20 mouse cellular contexts compared by ENCODE assay signal in the genomic region with DNA sequence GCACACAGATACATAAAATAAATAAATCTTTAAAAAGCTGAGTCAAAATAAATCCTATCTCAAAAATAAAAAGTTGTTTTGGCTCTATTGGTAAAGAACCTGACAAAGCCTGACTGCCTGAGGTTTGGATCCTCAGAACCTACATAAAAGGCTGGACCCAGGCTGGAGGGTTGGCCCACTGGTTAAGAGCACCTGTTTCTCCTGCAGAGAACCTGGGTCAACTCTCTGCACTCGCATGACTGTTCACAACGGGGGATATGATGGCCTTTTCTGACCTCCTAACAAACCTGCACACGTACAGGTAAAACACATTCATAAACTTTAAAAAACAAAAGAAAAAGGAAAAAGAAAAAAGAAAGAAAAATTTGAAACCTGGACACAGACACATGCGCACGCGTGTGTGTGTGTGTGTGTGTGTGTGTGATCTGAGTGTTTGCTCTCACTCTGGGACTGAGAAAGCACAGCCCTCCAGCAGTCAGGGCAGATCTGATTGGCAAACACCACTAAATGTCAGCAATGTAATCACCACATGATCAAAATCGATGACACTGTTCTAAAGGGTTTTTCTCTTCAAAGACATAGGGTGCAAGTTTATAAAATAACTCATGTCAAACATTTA. TPM values are rescaled to one million over a fixed set of nuclear protein-coding genes. Genes with fewer than 3 reads are reported as not detected.
DNase-seq lines count a peak whose midpoint lies in the region; ATAC-seq lines count a peak whose summit lies in the region.
"Not testable (repeated sequence)": the region's sequence is repeated elsewhere in the genome, so short reads cannot be mapped to it uniquely, and the experiment has no call there.
"Had no signal": no experiment of that assay in that cellular context is flagged by ENCODE, and none has a peak within 500 bp of the region (broad histone marks: within the 10 kb centered on the region; RNA-seq: fewer than 3 reads in every experiment).

No protein-coding gene starts in this region.

- DNase-seq in R1 (ENCODE audit: low read depth, low spot score) = peak; percentile 36
- peak; percentile 14 for DNase-seq in forebrain, embryonic 10.5 days (ENCODE audit: extremely low spot score, low spot score)
- DNase-seq in gastrocnemius, postnatal 14 days = peak; percentile 22
- DNase-seq in heart, embryonic 10.5 days (ENCODE audit: low spot score) = peak; percentile 68
- peak; percentile 25 for DNase-seq in liver, embryonic 11.5 days (ENCODE audit: low spot score)
- peak; percentile 6 for DNase-seq in neural tube, embryonic 11.5 days (ENCODE audit: low spot score)
- peak; percentile 67 for DNase-seq in testis, postnatal 10 days (ENCODE audit: low spot score)
- peak; percentile 7 for DNase-seq in yolk sac, embryonic 10.5 days (ENCODE audit: low spot score)

- H3K27ac ChIP-seq in forebrain, embryonic 10.5 days; heart, embryonic 10.5 days; liver, embryonic 11.5 days (ENCODE audit: low read depth, low read length); neural tube, embryonic 11.5 days (ENCODE audit: low read depth, low read length): not testable (repeated sequence)

- not testable (repeated sequence) for H3K9ac ChIP-seq in liver, embryonic 11.5 days (ENCODE audit: low read depth, low read length); neural tube, embryonic 11.5 days (ENCODE audit: low read length)

- not testable (repeated sequence) for H3K4me1 ChIP-seq in forebrain, embryonic 10.5 days; heart, embryonic 10.5 days; liver, embryonic 11.5 days (replicated peaks; ENCODE audit: control insufficient read depth, insufficient read depth, low read length); neural tube, embryonic 11.5 days (ENCODE audit: control insufficient read depth, insufficient read depth, low read length)

- ATAC-seq in liver, embryonic 11.5 days (replicated peaks; ENCODE audit: low FRiP score); neural tube, embryonic 11.5 days (ENCODE audit: insufficient read depth, low FRiP score, low TSS enrichment): not testable (repeated sequence)

- 73% methylated on average over 7 of the region's 7 CpGs for WGBS in forebrain, embryonic 10.5 days
- 67% methylated on average over 7 of the region's 7 CpGs for WGBS in heart, embryonic 10.5 days
- 66% methylated on average over 7 of the region's 7 CpGs for WGBS in liver, embryonic 11.5 days
- WGBS in neural tube, embryonic 11.5 days = 77% methylated on average over 7 of the region's 7 CpGs

- H3K4me2 ChIP-seq in liver, embryonic 11.5 days; neural tube, embryonic 11.5 days (ENCODE audit: low read depth): not testable (repeated sequence)

- intact Hi-C loops in gastrocnemius, postnatal 14 days (cut with DNase I; ENCODE audit: low total_unique reads) = not testable (repeated sequence)

- not testable (repeated sequence) for H3K36me3 ChIP-seq in forebrain, embryonic 10.5 days (replicated peaks); heart, embryonic 10.5 days; liver, embryonic 11.5 days (ENCODE audit: control insufficient read depth, insufficient read depth, low read length); neural tube, embryonic 11.5 days (ENCODE audit: control insufficient read depth, insufficient read depth, low read length)

- H3K27me3 ChIP-seq in forebrain, embryonic 10.5 days (ENCODE audit: poor library complexity, severe bottlenecking); heart, embryonic 10.5 days (ENCODE audit: insufficient read depth, poor library complexity, severe bottlenecking); liver, embryonic 11.5 days (replicated peaks; ENCODE audit: control insufficient read depth, insufficient read depth, low read length); neural tube, embryonic 11.5 days (ENCODE audit: control insufficient read depth, insufficient read depth, low read length): not testable (repeated sequence)

- H3K9me3 ChIP-seq in forebrain, embryonic 10.5 days = peaks cover 81% of the 10 kb centered on the region
- H3K9me3 ChIP-seq in heart, embryonic 10.5 days = peaks cover 69% of the 10 kb centered on the region
- H3K9me3 ChIP-seq in liver, embryonic 11.5 days (ENCODE audit: control insufficient read depth, low read length) = peaks cover 55% of the 10 kb centered on the region
- peaks cover 47% of the 10 kb centered on the region for H3K9me3 ChIP-seq in neural tube, embryonic 11.5 days (ENCODE audit: control insufficient read depth, low read length)

- H3K4me3 ChIP-seq in forebrain, embryonic 10.5 days; heart, embryonic 10.5 days; liver, embryonic 11.5 days (ENCODE audit: low read depth, low read length); neural tube, embryonic 11.5 days (ENCODE audit: low read depth, low read length): not testable (repeated sequence)

RNA-seq across cellular contexts. Expression of gene Zfp978, which starts 21.4 kb away (rescaled TPM):
- 0.30 TPM in 1 of 2 replicates, not detected in the other for polyA plus RNA-seq in forebrain, embryonic 10.5 days (2016; fragmentation: Nextera tagmentation; extraction: Ambion mirVana)
- not detected for total RNA-seq in gastrocnemius, postnatal 14 days (2021)
- polyA plus RNA-seq in heart, embryonic 10.5 days (2016; fragmentation: Nextera tagmentation; extraction: Ambion mirVana) = 0.14 and 0.26 TPM in 2 replicates
- polyA plus RNA-seq in liver, embryonic 11.5 days (2014; fragmentation: Nextera tagmentation; extraction: Ambion mirVana) = 0.37 and 0.55 TPM in 2 replicates
- polyA plus RNA-seq in neural tube, embryonic 11.5 days (2014; fragmentation: Nextera tagmentation; extraction: Ambion mirVana) = 0.28 TPM in 1 of 2 replicates, not detected in the other
- total RNA-seq: forebrain, postnatal 0 days; gastrocnemius, adult 18-20 months; granulocyte monocyte progenitor cell, adult 5-6 weeks had no signal
- polyA plus RNA-seq: brain, embryonic 14.5 days; embryonic facial prominence, embryonic 12.5 days; forebrain, embryonic 13.5 days; forebrain, postnatal 0 days; heart, embryonic 14.5 days; hindbrain, embryonic 12.5 days; hindbrain, embryonic 16.5 days; inflammation-experienced regulatory T-cells, adult 6 months had no signal

RNA-seq across cellular contexts. Expression of gene Zfp988, which starts 34.2 kb away (rescaled TPM):
- polyA plus RNA-seq in forebrain, embryonic 10.5 days (2016; fragmentation: Nextera tagmentation; extraction: Ambion mirVana) = 0.16 TPM in 1 of 2 replicates, not detected in the other
- not detected for total RNA-seq in gastrocnemius, postnatal 14 days (2021)
- 0.11 and 0.16 TPM in 2 replicates for polyA plus RNA-seq in heart, embryonic 10.5 days (2016; fragmentation: Nextera tagmentation; extraction: Ambion mirVana)
- 0.34 and 0.39 TPM in 2 replicates for polyA plus RNA-seq in liver, embryonic 11.5 days (2014; fragmentation: Nextera tagmentation; extraction: Ambion mirVana)
- polyA plus RNA-seq in neural tube, embryonic 11.5 days (2014; fragmentation: Nextera tagmentation; extraction: Ambion mirVana) = 0.09 TPM in 1 of 2 replicates, not detected in the other
- total RNA-seq: common myeloid progenitor, adult 5-6 weeks; forebrain, postnatal 0 days; gastrocnemius, adult 18-20 months; granulocyte monocyte progenitor cell, adult 5-6 weeks; heart, postnatal 10 days had no signal
- polyA plus RNA-seq: forebrain, embryonic 13.5 days; forebrain, postnatal 0 days; heart, embryonic 14.5 days; hindbrain, embryonic 12.5 days had no signal

Comparison
In these comparisons a context has a peak if more than half of its experiments do, and no peak if none do; other contexts are left out.
1. DNase-seq: peak in every context shown above with its lines; median percentile 68 in heart, embryonic 10.5 days; 67 in testis, postnatal 10 days; 36 in R1; 25 in liver, embryonic 11.5 days; 22 in gastrocnemius, postnatal 14 days; 14 in forebrain, embryonic 10.5 days; 7 in yolk sac, embryonic 10.5 days; 6 in neural tube, embryonic 11.5 days.